Mouse (Mus musculus): ENCODE results near the gene Med24. TPM values are rescaled to one million over a fixed set of nuclear protein-coding genes. Genes with fewer than 3 reads are reported as not detected.
"Not testable (repeated sequence)": the region's sequence is repeated elsewhere in the genome, so short reads cannot be mapped to it uniquely, and the experiment has no call there.

The Med24 gene
- total RNA-seq, 2 experiments from 2014 or later: 126 TPM

DNA sequence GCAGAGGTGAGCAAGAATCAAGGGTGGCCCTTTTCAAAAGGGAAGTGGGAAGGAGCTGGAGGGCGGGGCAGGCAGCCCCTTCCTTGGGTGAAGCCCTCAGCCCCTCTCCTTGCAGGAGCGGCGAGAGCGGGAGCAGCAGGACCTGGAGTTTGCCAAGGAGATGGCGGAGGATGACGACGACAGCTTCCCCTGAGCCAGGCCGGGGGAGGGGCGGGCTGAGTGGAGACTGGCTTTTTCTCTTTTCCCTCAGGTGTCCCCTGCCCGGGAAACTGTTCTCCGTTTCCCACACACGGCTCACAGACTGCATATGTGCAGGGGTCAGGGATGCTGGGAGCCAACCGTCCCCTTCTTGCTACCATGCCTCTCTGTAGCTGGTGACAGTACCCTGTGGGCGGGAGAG, 33.8 kb downstream of the Med24 start:
- DNase-seq (ENCODE audit: low spot score in 2 of 2): no peak

DNA sequence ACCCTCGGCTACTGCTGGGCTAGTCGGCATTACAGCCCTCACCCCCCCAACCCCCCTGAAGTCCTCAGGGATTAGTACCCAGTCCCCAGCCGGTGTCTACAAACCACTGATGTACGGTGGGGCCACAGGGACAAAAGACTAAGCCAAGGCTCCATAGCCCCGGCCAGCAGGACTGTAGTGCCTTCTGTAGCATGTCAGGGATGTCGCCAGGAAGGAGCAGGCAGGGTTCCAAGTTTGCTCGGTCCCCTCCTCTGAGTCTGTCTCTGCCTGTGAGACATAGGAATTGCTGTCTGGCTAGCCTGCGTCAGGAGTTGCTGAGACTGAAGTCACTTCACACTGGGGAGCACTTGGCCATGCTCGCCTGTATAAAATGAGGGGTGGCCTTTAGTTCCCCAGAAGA, 34.9 kb downstream of the Med24 start:
- DNase-seq (ENCODE audit: low spot score in 2 of 2): no peak

DNA sequence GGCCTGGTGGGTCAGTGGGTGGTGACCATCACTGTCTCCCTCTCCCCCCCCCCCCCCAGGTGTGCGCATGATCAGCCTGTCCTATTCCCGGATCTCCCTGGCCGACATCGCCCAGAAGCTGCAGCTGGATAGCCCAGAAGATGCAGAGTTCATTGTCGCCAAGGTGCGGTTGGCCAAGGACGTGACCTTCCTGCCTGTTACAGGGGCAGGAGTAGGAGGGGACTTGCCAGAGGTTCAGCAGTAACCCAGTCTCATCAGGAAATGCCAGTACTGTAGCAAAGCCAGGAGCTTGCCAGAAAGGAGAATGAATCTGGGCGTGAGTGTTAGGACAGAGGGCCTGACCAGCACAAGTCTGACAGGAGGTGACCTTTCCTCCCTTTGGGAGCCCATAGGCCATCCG, 35.5 kb downstream of the Med24 start:
- DNase-seq (ENCODE audit: low spot score in 2 of 2): no peak

DNA sequence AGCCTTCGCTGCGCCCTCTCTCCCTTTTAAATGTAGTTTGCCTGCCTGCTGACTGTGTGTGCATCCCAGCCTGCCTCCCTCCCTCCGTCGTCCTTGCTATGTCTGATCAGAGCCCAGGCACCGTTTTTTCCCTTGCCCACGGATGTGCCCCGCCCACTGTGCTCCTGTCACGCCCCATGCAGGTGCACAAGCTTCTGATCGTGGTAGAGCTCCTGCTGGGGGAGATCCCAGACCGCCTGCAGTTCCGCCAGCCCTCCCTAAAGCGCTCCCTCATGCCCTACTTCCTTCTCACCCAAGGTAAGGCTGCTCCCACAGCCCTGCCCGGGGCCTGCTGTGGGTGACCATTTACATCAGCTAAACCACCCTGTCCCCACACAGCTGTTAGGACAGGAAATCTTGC, 36.0 kb downstream of the Med24 start:
- no peak for DNase-seq (ENCODE audit: low spot score in 2 of 2)

DNA sequence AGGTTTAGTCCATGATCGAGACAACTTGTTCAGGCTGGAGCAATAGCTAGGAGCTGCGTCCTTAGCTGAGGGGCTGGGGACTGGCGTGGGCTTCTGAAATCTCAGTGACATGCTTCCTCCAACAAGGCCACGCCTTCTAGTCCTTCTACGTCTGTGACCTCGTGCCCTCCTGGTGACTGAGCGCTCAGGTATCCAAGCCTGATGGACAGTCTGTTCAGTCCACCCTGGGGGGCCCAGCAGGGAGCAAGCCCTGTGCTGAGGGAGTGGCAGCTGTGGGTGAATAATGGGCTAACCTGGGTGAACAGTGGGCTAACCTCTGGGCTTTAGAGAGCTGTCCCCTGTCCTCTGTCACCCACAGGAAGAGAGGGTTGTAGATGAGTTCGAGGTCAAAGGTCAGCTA, 41.2 kb downstream of the Med24 start:
- no peak for DNase-seq (ENCODE audit: low spot score in 2 of 2)

DNA sequence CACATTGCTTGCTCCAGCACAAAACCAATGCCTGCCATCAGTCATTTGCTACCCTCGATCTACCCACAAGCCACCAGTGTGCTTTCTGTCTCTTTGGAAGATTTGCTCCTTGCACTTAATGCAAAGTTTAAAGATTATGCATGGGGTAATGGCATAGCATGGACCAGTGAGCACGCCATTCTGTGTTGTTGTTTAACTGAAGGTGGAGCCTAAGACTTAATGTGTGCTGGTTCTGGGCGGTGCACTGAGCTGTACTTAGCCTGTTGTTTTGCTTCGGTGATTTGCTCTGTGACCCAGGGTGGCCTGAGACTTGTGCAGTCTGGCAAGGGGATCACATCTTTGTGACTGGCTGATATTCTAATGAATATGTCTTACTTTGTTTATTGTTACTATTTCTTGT, 42.3 kb downstream of the Med24 start:
- DNase-seq (ENCODE audit: low spot score in 2 of 2): no peak

DNA sequence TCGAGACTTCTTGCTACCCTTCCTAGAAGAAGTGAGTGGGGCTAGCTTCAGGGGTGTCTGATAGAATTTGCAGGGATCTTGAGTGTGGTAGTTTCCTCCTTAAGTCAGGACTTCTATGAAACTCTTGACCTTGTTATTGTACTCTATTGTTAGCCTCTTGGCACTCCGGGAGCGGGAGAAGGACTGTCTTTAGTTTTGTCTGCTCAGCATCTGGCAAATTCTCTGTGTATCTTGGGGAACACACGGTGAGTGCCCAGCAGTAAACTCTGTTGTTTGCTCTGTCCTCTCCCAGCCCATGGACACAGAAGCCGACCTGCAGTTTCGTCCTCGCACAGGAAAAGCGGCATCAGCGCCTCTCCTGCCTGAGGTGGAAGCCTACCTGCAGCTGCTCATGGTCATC, 43.6 kb downstream of the Med24 start:
- no peak for DNase-seq (ENCODE audit: low spot score in 2 of 2)

DNA sequence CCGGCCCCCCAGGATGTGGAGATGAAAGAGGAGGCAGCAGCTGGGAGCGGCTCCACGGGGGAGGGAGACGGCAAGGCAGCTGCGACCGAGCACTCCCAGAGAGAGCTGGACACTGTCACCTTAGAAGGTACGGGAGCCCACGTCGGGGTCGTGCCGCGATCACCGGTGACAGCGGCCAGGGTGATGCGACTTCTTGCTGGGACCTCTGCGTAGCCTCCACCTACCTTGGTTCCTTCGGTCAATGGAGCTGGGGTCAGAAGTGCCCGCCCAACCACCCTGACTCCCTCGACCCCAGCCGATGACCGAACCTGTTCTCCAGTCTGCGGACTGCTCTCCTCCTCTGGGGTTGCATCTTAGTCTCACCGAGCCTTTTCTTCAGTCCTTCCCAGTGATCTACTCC, 46.4 kb downstream of the Med24 start:
- no peak for DNase-seq (ENCODE audit: low spot score in 2 of 2)

DNA sequence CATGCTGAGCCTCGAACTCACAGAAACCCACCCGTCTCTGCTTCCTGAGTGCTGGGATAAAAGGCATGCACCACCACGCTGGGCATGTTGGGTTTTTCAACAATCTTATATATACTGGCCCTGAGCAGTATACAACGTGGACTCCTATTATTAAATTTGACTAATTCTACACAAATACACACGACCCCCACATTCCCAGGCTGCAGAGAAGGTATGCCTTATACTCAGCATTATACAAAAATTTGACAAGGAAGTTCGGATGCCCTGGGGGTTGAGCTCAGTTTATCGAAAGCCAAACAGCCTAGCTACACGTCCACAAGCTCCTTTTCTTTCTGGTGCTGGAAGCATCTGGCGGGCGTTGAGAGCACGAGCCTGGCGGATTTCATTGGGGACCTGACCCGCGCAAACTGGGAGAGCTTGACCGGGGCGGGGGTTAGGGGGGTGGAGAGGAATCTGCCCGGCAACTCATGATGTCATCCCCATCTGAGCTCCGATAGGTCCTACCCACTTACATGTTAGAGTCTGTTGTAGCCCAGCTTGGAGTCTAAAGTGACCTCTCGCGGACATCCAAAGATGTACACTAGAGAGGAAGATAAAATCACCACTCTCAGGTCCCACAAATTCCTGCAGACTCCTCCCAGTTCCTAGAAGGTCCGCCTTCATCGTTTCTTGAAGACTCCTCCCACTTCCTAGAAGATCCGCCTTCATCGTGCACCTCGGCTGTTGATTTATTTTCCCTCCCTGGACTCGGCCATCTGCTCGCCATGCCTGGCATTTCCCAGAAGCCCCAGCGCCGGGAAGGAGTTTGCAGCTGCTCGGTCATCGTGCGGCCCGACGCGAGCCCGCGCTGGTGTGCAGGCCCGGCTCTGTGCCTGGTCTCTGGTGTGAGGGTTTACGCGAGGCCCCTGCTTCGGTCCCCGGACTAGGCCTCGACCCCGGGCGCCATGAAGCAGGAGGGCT, 47.2 kb downstream of the Med24 start, which contains the start of gene Psmd3:
Psmd3 (plus strand) TSS at position 769 of the 960 bp plus-strand sequence.
- peak; percentile 97 to 98 for DNase-seq (ENCODE audit: low spot score in 2 of 2)

DNA sequence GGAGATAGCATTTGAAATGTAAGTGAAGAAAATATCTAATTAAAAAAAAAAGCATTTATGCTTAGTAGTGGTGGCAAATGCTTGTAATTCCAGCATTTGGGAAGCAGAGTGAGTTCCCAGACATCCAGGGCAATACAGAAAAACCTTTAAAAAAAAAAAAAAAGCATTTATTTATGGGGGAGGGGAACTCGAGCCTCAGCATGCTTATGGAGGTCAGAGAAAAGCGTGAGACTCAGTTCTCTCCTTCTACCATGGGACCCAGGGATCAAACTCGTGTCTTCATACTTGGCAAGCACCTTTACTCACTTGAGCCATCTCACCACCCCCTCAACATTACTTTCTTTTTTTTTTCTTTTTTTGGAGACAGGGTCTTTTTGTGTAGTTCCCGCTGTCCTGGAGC, 48.0 kb downstream of the Med24 start:
- DNase-seq (ENCODE audit: low spot score in 2 of 2): no peak

DNA sequence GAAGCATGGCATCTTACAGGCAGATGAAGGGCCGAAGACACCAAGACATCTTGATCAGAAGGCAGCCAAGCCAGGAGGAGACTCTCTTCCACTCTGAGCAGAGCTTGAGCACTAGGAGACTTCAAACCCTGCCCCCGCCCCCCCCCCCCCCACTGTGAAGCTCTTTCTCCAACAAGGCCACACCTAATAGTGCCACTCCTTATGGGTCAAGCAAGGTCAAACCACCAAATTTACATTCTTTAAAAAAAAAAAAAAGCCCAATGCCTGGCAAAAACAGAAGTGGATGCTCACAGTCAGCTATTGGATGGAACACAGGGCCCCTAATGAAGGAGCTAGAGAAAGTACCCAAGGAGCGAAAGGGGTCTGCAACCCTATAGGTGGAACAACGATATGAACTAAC, 48.6 kb downstream of the Med24 start:
- not testable (repeated sequence) for DNase-seq (ENCODE audit: low spot score in 2 of 2)

DNA sequence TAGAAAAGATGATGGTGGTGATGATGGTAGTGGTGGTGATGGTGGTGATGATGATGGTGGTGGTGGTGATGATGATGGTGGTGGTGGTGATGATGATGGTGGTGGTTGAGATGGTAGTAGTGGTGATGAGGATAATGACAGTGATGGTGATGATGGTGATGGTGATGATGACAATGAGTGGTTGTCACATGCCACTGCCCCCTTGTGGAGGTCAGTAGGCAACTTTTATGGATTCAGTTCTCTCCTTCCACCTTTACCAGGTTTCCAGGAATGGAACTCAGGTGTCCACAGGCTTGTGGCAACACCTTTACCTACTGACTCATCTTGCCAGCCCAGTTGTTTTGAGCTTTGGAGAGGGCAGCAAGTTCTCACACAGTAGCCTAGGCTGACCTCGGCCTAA, 49.2 kb downstream of the Med24 start:
- no peak for DNase-seq (ENCODE audit: low spot score in 2 of 2)

DNA sequence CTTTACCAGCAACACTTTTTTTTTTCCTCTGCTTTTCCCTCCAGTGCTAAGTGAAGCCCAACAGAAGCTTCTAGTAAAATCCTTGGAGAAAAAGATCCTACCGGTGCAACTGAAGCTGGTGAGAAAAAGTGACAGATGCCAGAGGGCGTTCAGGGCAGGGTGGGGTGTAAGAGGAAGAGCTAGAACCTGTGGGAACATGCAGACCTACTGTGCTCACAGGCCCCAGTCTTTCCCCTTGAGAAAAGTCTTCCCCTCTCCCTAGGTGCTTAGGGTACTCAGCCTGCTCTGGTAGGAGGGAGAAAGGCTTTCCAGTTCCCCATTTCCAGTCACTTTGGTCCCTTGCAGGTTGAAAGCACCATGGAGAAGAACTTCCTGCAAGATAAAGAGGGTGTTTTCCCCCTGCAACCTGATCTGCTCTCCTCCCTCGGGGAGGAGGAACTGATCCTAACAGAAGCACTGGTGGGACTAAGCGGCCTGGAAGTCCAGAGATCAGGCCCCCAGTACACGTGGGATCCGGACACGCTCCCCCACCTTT, 53.3 kb downstream of the Med24 start:
- DNase-seq (ENCODE audit: low spot score in 2 of 2): no peak

DNA sequence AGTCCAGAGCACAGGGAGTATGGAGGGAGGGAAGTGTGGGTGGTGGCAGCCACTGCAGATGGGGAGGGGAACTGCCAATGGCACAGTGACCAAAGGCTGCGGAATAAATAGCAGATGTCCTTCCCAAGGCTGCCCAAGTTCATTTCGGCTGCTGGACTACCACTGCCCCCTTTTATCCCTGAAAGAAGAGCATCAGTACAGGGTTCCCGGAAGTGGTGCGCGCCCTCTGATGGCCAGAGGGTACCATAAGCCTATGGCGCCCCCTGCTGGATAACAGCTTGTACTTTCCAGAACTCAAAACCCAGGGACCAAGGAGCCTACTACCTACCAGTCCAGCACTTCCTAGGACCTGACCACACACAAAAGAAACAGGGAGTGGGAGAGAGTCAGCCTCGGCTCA, 56.1 kb downstream of the Med24 start:
- peak in 1 of 2 experiments; percentile 70 for DNase-seq (ENCODE audit: low spot score in 2 of 2)

DNA sequence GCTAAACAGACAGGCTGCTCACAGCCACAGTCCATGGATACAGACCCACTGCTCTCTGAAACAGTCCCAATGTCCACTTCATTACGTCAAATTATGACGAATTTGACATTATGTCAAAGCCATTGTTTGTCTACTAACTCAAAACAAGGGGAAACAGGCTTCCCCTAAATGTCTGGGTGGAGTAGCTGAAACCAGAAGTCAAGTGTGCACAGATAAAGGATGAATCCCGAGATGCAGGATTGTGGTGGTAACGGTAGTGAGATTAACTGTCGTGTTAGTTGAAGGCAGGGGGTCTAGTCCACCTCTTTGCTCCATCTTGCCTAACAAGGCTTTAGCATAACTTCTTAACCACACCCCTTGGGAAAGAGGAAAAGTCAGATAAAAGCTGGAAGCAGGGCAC, 56.8 kb downstream of the Med24 start:
- DNase-seq (ENCODE audit: low spot score in 2 of 2): no peak

DNA sequence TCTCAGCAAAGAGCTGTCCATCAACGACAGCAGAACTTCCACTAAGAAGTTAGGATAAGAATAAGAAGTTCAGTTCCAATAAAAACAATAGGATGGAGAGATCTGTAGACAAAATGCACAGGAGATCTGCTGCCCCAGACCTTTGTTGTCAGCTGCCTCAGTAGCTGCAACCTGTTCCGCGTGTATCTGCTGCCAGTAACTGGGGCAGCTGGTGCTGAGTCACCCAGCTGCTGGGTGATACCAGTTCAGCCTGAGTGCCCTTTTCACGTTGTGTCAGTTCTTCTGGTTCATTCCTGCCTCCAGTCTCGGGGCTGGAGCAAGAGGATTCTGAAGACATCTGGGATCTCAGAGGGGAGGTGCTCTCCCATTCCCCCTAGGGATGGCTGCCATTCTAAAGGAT, 57.4 kb downstream of the Med24 start:
- no peak for DNase-seq (ENCODE audit: low spot score in 2 of 2)

DNA sequence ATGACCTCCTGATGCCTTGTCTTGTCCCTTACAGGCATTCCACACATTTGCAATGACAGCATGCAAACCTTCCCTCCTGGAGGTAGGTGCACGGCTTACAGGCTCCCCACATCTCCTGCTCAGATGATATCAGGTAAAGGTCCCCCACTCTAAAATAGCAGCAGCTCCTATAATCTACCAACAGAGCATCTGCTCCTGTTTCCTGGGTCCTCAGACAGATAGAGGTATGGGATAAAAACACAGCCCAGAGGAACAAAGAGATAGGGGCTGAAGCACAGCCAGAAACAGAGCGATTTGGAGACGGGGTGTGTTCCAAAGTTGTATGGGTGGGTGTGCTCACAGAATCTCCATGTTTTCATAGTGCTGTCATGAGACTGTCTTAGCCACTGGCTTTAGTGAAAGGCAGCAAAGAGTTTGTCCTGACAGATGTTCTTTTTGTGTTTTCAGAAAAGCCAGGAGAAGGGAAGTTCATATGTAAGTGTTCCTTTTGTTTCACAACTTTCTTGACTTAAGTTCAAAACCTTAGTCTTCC, 57.9 kb downstream of the Med24 start:
- DNase-seq (ENCODE audit: low spot score in 2 of 2): no peak

DNA sequence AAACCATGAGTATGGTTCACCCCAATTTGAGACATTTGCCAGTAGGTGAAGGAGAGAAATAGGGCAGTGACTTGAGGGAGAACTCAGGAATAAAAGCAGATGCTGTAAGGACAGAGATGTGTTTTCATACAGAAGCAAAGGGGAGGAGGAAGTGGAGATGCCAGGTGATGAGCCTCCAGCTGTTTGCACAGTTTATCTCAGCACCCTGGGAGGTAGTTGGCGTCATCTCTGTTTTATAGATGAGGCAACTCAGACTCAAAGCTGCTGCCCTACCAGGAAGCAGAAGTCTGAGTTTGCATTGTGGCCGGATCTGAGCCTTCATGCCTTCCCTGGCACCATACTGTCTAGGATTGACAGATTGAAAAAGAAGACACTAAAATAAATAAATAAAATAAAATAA, 60.3 kb downstream of the Med24 start:
- DNase-seq (ENCODE audit: low spot score in 2 of 2): no peak

DNA sequence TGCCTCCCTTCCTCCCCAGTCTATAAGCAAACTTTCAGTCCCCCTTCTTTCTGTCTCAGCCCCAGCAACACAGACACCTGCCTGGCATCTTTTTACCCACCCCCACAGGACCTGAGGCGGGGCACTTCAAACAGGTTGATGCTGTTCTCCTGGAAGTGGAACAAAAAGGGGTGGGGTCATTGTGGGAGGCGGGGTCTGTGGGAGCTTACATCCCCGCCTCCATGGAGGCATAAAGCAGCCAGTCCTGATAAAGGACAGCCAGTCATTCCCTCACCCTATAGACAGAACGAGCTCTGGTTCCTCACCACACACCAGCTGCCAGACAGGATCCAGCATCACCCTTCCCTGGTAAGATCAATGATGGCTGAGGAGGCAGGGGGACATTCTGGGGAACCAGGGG, 65.1 kb downstream of the Med24 start, which contains the start of gene Gsdma:
Gsdma (plus strand) TSS at position 261 of the 400 bp plus-strand sequence.
- DNase-seq (ENCODE audit: low spot score in 2 of 2): no peak

DNA sequence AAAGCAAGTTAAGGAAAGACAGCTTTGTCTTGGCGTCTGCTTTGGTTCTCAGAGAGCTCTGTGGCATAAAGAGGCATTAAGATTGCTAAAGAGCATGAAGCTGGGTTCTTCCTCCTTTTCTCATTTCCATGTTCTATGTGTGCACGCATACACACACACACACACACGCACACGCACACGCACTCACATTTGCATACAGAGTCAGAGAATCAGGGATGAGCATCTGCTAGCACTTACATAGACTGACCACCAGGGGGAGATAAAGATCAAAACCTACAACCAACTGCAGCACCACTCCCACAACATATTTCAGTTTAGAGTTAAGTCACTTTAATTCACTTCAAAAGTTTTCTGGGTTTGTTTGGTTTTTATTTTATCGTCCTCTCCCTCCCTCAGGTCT, 68.7 kb downstream of the Med24 start:
- peak; percentile 25 to 73 for DNase-seq (ENCODE audit: low spot score in 2 of 2)

DNA sequence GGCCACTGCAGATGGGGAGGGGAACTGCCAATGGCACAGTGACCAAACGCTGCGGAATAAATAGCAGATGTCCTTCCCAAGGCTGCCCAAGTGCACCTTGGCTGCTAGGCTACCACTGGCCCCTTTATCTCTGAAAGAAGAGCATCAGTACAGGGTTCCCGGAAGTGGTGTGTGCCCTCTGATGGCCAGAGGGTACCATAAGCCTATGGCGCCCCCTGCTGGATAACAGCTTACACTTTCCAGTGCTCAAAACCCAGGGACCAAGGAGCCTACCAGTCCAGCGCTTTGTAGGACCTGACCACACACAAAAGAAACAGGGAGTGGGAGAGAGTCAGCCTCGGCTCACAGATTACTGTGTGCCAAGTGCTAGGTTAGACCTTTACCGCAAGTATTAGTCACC, 74.2 kb downstream of the Med24 start:
- peak in 1 of 2 experiments; percentile 28 for DNase-seq (ENCODE audit: low spot score in 2 of 2)

Data from layer of hippocampus, adult 18-20 months (tissue).